Mouse (Mus musculus): ENCODE data around the gene Fgf4. TPM values are rescaled to one million over a fixed set of nuclear protein-coding genes. Genes with fewer than 3 reads are reported as not detected.

Gene Fgf4
- polyA plus RNA-seq (2017; shearing (Covaris generic)) = not detected

- ATAC-seq = no peak
Observed at GRCm38 (mm10) chr7:144847067-144847466, at the start of gene Fgf4. Fgf4 (plus strand) TSS chr7:144847367.

GRCm38 (mm10) chr7:144798471-144798870, 48.7 kb upstream of the Fgf4 start:
- ATAC-seq = no peak

- no peak for ATAC-seq
Observed at GRCm38 (mm10) chr7:144807036-144807435, 40.1 kb upstream of the Fgf4 start.

GRCm38 (mm10) chr7:144807976-144808577, 39.1 kb upstream of the Fgf4 start:
- no peak for ATAC-seq

DNA sequence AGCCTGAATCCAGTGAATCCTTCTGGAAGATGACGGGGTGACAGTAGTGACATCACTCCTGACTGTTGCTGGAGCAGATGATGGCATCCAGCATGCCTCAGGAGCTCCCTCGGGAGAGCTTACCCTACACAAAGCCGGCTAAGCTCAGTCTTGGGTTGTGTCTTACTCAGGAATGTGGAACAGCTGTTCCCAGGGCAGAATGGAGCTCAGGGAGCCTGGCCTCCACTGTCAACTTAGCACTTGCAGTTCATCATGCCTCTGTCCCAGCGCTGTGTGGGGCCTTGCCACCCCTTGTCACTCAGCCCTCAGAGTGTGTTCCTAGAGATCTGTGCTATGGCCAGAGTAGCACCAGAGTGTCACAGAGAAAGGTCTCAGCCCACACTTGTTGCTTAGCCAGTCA, 35.6 kb upstream of the Fgf4 start:
- no peak for ATAC-seq

DNA sequence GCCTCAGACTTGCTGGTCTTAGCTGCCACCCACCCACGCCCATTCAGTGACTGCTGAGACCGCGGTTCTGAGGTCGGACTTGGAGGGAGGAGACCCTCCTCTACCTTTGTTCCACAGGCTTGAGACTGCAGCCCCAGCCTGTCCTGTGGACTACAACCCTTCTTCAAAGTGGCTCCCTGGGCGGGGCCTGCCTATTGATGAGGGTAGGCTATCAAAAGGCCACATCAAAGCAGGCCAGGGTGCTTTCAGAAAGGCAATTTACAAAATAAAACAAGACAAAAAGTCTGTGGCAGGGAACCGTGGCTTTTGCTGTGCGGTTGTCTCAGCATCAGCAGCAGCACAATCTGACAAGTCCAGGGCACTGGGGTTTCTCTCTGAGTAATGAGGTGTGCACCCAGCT, 25.3 kb upstream of the Fgf4 start:
- ATAC-seq = no peak

GRCm38 (mm10) chr7:144823988-144824387, 23.2 kb upstream of the Fgf4 start:
- no peak for ATAC-seq

- no peak for ATAC-seq
Observed at GRCm38 (mm10) chr7:144828369-144828768, 18.8 kb upstream of the Fgf4 start.

GRCm38 (mm10) chr7:144837891-144838488, 9.2 kb upstream of the Fgf4 start, which contains the start of gene Fgf3:
Fgf3 (plus strand) TSS chr7:144838083.
- no peak for ATAC-seq

DNA sequence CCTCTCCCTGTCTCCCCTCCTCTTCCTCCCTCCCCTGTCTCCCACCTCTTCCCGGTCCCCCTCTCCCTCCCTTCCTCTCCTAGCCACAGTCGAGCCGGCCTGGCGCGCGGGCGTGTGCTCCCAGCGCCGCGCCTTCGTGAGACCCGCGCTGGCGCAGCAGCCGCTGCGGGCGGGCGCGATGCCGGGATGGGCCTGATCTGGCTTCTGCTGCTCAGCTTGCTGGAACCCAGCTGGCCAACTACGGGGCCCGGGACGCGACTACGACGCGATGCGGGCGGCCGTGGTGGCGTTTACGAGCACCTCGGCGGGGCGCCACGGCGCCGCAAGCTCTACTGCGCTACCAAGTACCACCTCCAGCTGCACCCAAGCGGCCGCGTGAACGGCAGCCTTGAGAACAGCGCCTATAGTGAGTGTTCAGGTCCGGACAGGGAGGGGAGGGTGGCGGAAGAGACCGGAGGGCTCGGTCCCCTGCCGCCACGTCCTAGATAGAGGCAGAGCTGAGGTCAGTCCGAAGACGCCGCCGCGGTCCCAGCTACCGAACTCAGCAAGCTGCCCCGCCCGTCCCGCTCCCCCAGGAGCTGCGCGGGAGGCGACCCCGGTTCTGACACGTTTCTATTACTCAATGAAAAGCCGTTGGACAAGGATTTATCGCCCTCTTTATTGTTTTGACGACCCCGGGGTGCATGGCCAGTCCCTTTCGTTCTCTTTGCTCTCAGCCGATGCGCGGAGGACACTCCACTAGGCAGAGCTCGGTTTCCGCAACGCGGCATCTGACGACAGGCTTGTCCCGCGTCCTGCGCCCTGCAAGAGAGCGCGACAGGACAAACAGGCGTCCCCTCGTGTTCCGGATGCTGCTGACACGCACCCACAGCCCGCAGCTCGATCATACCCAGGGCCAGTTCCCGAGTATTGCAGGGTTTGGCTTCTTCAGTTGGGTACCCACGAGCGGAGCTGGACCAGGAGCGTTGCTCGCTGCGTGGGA, 8.4 kb upstream of the Fgf4 start:
- no peak for ATAC-seq

GRCm38 (mm10) chr7:144846158-144846557, 1.0 kb upstream of the Fgf4 start:
- ATAC-seq = no peak

DNA sequence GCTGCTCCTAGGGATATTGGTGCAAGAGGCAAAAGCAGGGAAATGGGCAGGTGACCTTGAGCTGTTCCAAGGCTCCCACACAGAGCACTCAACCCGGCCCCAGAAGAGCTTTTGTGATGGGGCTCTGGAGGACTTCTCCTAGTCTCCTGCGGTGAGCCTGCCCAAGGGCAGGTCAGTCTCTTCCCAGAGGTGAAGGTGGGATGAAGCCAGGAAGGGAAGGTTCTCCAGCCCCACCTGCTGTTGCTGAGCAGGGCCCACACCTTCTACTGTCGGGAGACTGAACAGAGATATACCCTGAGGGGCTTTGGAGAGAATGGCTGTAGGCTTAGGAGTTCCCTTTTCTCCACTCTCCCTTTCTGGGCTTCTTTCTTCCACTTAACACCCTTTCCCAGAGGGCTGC, 4.2 kb downstream of the Fgf4 start:
- ATAC-seq = no peak

DNA sequence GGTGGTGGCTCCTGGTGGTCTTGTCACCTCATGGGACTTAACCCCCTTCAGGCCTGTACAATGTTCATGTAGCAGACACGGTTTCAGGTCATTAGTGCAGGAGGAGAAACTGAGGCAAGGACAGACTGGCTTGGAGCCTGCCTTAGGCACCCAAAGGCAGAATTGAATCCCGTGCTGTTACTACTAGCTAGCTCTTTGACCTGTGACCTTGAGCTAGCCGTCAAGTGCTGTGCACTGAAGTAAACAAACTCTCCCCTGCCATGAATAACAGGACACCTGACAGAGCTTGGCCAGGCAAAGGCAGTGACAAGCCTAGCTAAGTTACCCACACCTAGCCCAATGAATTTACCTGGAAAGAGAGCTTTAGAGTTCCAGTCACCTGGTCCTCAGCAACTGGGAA, 7.8 kb downstream of the Fgf4 start:
- ATAC-seq = no peak

GRCm38 (mm10) chr7:144857158-144857557, 10.0 kb downstream of the Fgf4 start:
- ATAC-seq = no peak

DNA sequence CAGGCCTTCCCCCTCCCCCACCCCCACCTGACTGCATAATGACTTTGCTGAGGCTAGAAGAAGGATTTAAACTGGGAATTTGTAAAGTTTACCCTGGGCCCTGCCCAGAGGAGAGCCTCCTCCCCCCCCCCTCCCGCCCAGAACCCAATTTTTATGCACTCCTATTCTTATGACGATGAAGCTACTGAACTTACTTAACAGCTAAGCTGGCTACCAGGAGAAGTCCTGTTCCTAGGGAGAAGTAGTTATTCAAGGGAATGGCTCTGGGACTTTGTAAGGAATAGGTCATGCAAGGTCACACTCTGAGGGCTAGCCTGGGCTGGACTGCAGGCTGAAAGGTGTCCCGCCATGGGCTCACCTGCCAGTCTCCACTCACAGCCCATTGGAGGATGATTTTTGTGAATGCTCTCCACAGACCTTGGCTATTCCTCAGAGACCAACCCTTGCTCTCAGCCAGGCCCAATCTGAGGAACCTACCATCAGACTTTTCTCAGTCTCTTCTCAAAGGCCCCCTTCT, 10.7 kb downstream of the Fgf4 start:
- no peak for ATAC-seq

DNA sequence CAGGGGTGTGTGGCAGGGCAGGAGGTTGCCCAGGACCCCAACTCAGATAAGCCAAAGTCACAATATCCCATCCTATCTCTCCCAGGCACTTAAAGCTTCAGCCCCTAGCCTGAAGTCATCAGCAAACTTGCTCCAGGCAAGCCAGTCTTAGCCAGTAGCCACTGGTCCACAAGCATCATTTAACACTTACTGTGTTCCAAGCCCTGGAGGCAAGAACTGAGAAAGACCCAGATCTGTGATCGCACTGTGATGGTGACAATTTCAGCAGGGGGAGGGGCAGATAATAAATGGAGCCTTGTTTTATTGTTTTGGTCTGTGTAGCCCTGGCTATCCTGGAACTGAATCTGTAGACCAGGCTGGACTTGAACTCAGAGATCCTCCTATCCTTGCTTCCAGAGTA, 11.5 kb downstream of the Fgf4 start:
- no peak for ATAC-seq

DNA sequence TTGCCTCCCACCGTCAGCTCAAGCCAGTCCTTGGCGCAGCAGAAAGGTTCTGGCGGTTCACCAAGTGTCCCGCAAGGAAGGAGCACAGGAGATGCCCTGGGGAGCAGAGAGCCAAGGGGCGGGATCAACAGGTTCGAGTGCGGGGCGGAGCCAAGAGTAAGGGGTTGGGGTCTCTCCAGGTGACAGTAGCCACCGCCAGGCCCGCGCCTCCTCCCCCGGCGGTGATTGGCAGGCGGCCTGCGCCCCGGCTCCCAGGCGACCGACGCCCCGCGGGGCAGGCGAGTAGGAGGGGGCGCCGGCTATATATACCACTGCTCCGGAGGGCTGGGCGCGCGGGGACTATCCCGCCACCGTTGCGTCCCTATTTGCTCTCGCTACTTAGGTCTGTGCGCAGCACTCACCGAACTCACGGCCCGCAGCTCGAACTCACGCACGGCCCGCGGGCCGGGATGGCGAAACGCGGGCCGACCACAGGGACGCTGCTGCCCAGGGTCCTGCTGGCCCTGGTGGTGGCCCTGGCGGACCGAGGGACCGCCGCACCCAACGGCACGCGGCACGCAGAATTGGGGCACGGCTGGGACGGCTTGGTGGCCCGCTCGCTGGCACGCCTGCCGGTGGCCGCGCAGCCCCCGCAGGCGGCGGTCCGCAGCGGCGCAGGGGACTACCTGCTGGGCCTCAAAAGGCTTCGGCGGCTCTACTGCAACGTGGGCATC, 14.0 kb downstream of the Fgf4 start:
- ATAC-seq = no peak

GRCm38 (mm10) chr7:144861769-144862070, 14.6 kb downstream of the Fgf4 start:
- no peak for ATAC-seq

GRCm38 (mm10) chr7:144862126-144862525, 15.0 kb downstream of the Fgf4 start:
- no peak for ATAC-seq

GRCm38 (mm10) chr7:144862712-144863111, 15.5 kb downstream of the Fgf4 start:
- no peak for ATAC-seq

GRCm38 (mm10) chr7:144863196-144863595, 16.0 kb downstream of the Fgf4 start:
- ATAC-seq = no peak

DNA sequence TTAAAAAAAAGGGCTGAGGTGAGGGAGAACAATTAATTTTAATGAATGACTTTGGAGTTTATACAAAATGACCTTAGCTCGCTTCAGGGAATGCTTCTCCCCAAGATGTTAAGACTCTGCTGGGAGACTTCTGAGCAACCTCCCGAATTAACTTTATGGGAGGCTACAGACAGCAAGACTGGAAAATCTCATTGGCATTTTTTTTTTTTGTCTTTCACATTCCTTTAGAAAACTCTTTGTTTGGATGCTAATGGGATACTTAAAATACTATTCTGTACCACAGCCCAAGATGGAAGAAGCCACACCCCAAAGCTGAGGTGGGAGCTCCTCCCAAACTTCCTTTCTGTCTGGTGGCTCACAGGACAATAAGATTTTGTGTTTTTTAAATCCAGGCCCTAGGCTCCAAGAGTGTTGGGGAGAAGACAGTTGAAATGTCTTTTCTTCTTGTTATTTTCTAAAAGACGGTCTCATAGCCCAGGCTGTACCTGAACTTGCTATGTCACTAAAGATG, 17.0 kb downstream of the Fgf4 start:
- ATAC-seq = no peak

DNA sequence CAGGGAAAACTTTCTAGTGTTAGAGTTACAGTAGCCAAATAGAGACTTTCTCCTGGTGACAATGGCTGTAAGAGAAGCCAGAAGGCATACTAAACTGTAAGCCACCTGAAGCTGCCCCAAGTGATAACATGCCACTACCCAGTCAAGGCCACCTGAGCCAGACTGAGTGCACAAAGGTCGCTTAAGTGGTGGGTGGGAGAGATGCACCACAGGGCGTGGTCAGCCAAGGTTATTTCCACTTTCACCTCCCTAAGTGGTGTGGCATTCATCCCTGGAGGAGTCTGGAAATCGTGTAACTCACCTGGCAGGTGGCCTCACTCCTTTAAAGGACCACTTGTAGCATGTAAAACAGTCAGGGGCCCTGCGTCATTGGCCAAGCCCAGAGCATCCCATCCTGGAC, 20.0 kb downstream of the Fgf4 start:
- no peak for ATAC-seq

Measured in activated CD4-positive, CD25-positive, alpha-beta regulatory T cell, adult 4 months (primary cell).